Mouse (Mus musculus) thymus, adult 2 months (tissue): ENCODE measurements at regions not wholly inside any gene's neighbourhood (a gene's known extent, or its start where the extent isn't known, plus 50 kb on each side); places are given as distances from the start of the nearest gene placed in this dataset.

Experiments used
- CTCF ChIP-seq: fragments of 200-500 bp; IDR thresholded peaks from 2 replicates; pipeline ENCODE4 v1.5.1; 2012; ENCODE audit warnings: mild to moderate bottlenecking, control low read depth, low read length, moderate library complexity, borderline replicate concordance; ENCODE audit not compliant: control insufficient read depth, poor library complexity, insufficient read depth; ENCODE audit errors: extremely low read depth
- POLR2A ChIP-seq: fragments of 200-500 bp; IDR thresholded peaks from 2 replicates; pipeline ENCODE4 v1.6.1; 2012; ENCODE audit warnings: mild to moderate bottlenecking, low read length, control low read depth, moderate library complexity; ENCODE audit not compliant: control insufficient read depth, poor library complexity, insufficient read depth; ENCODE audit errors: extremely low read depth

GRCm38 (mm10) chr14:48739121-48739520 is 65.5 kb upstream of the Otx2 start:
- no peak for TF ChIP-seq POLR2A
- no peak for TF ChIP-seq CTCF
